Mouse (Mus musculus): Measurements from ENCODE around the gene Prelid1.

Prelid1 gene

GRCm38 (mm10) chr13:55319931-55320533 is at the start of gene Prelid1:
Gene Prelid1 (plus strand): TSS chr13:55320500.
- DNase-seq, result peak; percentile 19

- DNase-seq, result no peak
These were observed 43.1 kb upstream of the Prelid1 start for GRCm38 (mm10) chr13:55277203-55277602.

GRCm38 (mm10) chr13:55277646-55278045 is 42.7 kb upstream of the Prelid1 start:
- no peak for DNase-seq

GRCm38 (mm10) chr13:55288854-55289253 is 31.4 kb upstream of the Prelid1 start:
- DNase-seq, result no peak

- DNase-seq, result no peak
These were observed 23.5 kb upstream of the Prelid1 start for GRCm38 (mm10) chr13:55296760-55297159.

- DNase-seq, result no peak
These were observed 19.4 kb upstream of the Prelid1 start for GRCm38 (mm10) chr13:55300913-55301312.

GRCm38 (mm10) chr13:55312028-55312630 is 8.2 kb upstream of the Prelid1 start:
- no peak for DNase-seq

GRCm38 (mm10) chr13:55313051-55313450 is 7.2 kb upstream of the Prelid1 start:
- no peak for DNase-seq

- no peak for DNase-seq
These were observed 5.3 kb upstream of the Prelid1 start for GRCm38 (mm10) chr13:55314891-55315412.

GRCm38 (mm10) chr13:55318351-55318750 is 1.9 kb upstream of the Prelid1 start:
- no peak for DNase-seq

- peak; percentile 92 for DNase-seq
These were observed 1.3 kb downstream of the Prelid1 start, which contains the start of gene Rab24 for GRCm38 (mm10) chr13:55321434-55322129. Gene Rab24 (minus strand): TSS chr13:55321946.

GRCm38 (mm10) chr13:55322130-55322825 is 2.0 kb downstream of the Prelid1 start:
- DNase-seq, result peak; percentile 59

- no peak for DNase-seq
These were observed 5.3 kb downstream of the Prelid1 start for GRCm38 (mm10) chr13:55325596-55325995.

GRCm38 (mm10) chr13:55327169-55327568 is 6.9 kb downstream of the Prelid1 start:
- DNase-seq, result no peak

- DNase-seq, result peak; percentile 94
These were observed 7.3 kb downstream of the Prelid1 start for GRCm38 (mm10) chr13:55327633-55328032.

- DNase-seq, result no peak
These were observed 7.9 kb downstream of the Prelid1 start for GRCm38 (mm10) chr13:55328171-55328570.

GRCm38 (mm10) chr13:55328641-55329040 is 8.3 kb downstream of the Prelid1 start:
- no peak for DNase-seq

GRCm38 (mm10) chr13:55329109-55329682 is 8.9 kb downstream of the Prelid1 start:
- peak; percentile 40 for DNase-seq

GRCm38 (mm10) chr13:55329683-55330566 is 9.6 kb downstream of the Prelid1 start, which contains the start of gene Mxd3:
Gene Mxd3 (minus strand): TSS chr13:55329823.
- DNase-seq, result peak; percentile 87

GRCm38 (mm10) chr13:55330567-55331400 is 10.5 kb downstream of the Prelid1 start:
- no peak for DNase-seq

- DNase-seq, result no peak
These were observed 12.0 kb downstream of the Prelid1 start for GRCm38 (mm10) chr13:55332331-55332730.

Data from lung, postnatal 10 days (tissue).